Mouse (Mus musculus): ENCODE results near the gene Plek2. TPM values are rescaled to one million over a fixed set of nuclear protein-coding genes. Genes with fewer than 3 reads are reported as not detected.
A peak's percentile ranks its signal among the peaks of the same experiment; 100 is the strongest.
"Not testable (repeated sequence)": the region's sequence is repeated elsewhere in the genome, so short reads cannot be mapped to it uniquely, and the experiment has no call there.

Plek2 gene
- polyA plus RNA-seq, 1 experiment from 2014 or later = 25.3 TPM

GRCm38 (mm10) chr12:78923539-78924189 lies 16.9 kb upstream of the Plek2 start:
- WGBS = 82% methylated on average over 7 of the region's 7 CpGs
- no peak overlapping the region for H3K4me3 ChIP-seq (replicated peaks)
- H3K4me1 ChIP-seq = no peaks in the 10 kb centered on the region; the same call in 1 of the 2 replicates

GRCm38 (mm10) chr12:78922977-78923376 lies 16.2 kb upstream of the Plek2 start:
- H3K4me3 ChIP-seq (replicated peaks); H3K4me1 ChIP-seq; H3K27ac ChIP-seq; H3K9ac ChIP-seq; H3K9me3 ChIP-seq; H3K27me3 ChIP-seq (replicated peaks); H3K36me3 ChIP-seq; ATAC-seq (ENCODE audit: insufficient read depth, low FRiP score, low read depth); H3K4me2 ChIP-seq: not testable (repeated sequence)

More at GRCm38 (mm10) chr12:78923539-78924189, 16.9 kb upstream of the Plek2 start:
- Histone ChIP-seq H3K36me3 (no peaks in the 10 kb centered on the region), H3K27ac (no peak overlapping the region), H3K4me2 (no peak overlapping the region), H3K9ac (no peak overlapping the region), H3K9me3 (no peaks in the 10 kb centered on the region), H3K27me3 (replicated peaks) (no peaks in the 10 kb centered on the region)
- ATAC-seq (ENCODE audit: insufficient read depth, low FRiP score, low read depth) = no peak

- 64% methylated on average over 3 of the region's 3 CpGs for WGBS
- no peak for ATAC-seq (ENCODE audit: insufficient read depth, low FRiP score, low read depth)
These were observed 15.3 kb upstream of the Plek2 start for GRCm38 (mm10) chr12:78922058-78922457.

GRCm38 (mm10) chr12:78921421-78921820 lies 14.7 kb upstream of the Plek2 start:
- Histone ChIP-seq H3K9me3 (no peaks in the 10 kb centered on the region), H3K4me2 (no peak overlapping the region), H3K4me1 (no peaks in the 10 kb centered on the region; the same call in 1 of the 2 replicates), H3K4me3 (replicated peaks) (no peak overlapping the region), H3K36me3 (no peaks in the 10 kb centered on the region), H3K9ac (no peak overlapping the region), H3K27ac (no peak overlapping the region), H3K27me3 (replicated peaks) (no peaks in the 10 kb centered on the region)
- ATAC-seq (ENCODE audit: insufficient read depth, low FRiP score, low read depth) = no peak
- 46% methylated on average over 4 of the region's 4 CpGs for WGBS

More at GRCm38 (mm10) chr12:78922058-78922457, 15.3 kb upstream of the Plek2 start:
- Histone ChIP-seq H3K27ac (no peak overlapping the region), H3K36me3 (no peaks in the 10 kb centered on the region), H3K4me3 (replicated peaks) (no peak overlapping the region), H3K4me2 (no peak overlapping the region), H3K4me1 (no peaks in the 10 kb centered on the region; the same call in 1 of the 2 replicates), H3K27me3 (replicated peaks) (no peaks in the 10 kb centered on the region), H3K9ac (no peak overlapping the region), H3K9me3 (no peaks in the 10 kb centered on the region)

- WGBS = 27% methylated on average over 16 of the region's 16 CpGs
- no peaks in the 10 kb centered on the region for H3K36me3 ChIP-seq
- no peaks in the 10 kb centered on the region; the same call in 1 of the 2 replicates for H3K4me1 ChIP-seq
- H3K4me3 ChIP-seq (replicated peaks) = no peak overlapping the region
- H3K9me3 ChIP-seq = no peaks in the 10 kb centered on the region
- peak; percentile 66 for ATAC-seq (ENCODE audit: insufficient read depth, low FRiP score, low read depth)
- no peaks in the 10 kb centered on the region for H3K27me3 ChIP-seq (replicated peaks)
- peak overlapping the region; percentile 14 for H3K4me2 ChIP-seq
- no peak overlapping the region for H3K9ac ChIP-seq
- H3K27ac ChIP-seq = no peak overlapping the region
These were observed 12.4 kb upstream of the Plek2 start for GRCm38 (mm10) chr12:78919079-78919712.

GRCm38 (mm10) chr12:78918227-78919078 lies 11.7 kb upstream of the Plek2 start:
- no peaks in the 10 kb centered on the region for H3K36me3 ChIP-seq
- peak overlapping the region; percentile 44 for H3K4me2 ChIP-seq
- no peaks in the 10 kb centered on the region; the same call in 1 of the 2 replicates for H3K4me1 ChIP-seq
- no peak for ATAC-seq (ENCODE audit: insufficient read depth, low FRiP score, low read depth)
- no peak overlapping the region for H3K4me3 ChIP-seq (replicated peaks)
- 9% methylated on average over 11 of the region's 11 CpGs for WGBS
- H3K9ac ChIP-seq = no peak overlapping the region
- no peaks in the 10 kb centered on the region for H3K27me3 ChIP-seq (replicated peaks)
- H3K9me3 ChIP-seq = no peaks in the 10 kb centered on the region
- H3K27ac ChIP-seq = no peak overlapping the region

GRCm38 (mm10) chr12:78916278-78916677 lies 9.5 kb upstream of the Plek2 start:
- H3K36me3 ChIP-seq = no peaks in the 10 kb centered on the region
- peaks cover 9% of the 10 kb centered on the region for H3K4me1 ChIP-seq
- no peaks in the 10 kb centered on the region for H3K9me3 ChIP-seq
- ATAC-seq (ENCODE audit: insufficient read depth, low FRiP score, low read depth) = no peak
- no peak overlapping the region for H3K4me2 ChIP-seq
- no peak overlapping the region for H3K9ac ChIP-seq
- H3K27me3 ChIP-seq (replicated peaks) = peaks cover 5% of the 10 kb centered on the region; the same call in 1 of the 2 replicates
- WGBS = 71% methylated on average over 3 of the region's 3 CpGs
- H3K27ac ChIP-seq = no peak overlapping the region
- H3K4me3 ChIP-seq (replicated peaks) = no peak overlapping the region

- 76% methylated on average over 3 of the region's 3 CpGs for WGBS
- Histone ChIP-seq H3K9me3 (no peaks in the 10 kb centered on the region), H3K4me2 (no peak overlapping the region), H3K9ac (no peak overlapping the region), H3K4me3 (replicated peaks) (no peak overlapping the region), H3K27ac (no peak overlapping the region), H3K27me3 (replicated peaks) (peaks cover 5% of the 10 kb centered on the region; the same call in 1 of the 2 replicates), H3K36me3 (no peaks in the 10 kb centered on the region), H3K4me1 (peaks cover 12% of the 10 kb centered on the region)
- ATAC-seq (ENCODE audit: insufficient read depth, low FRiP score, low read depth) = peak; percentile 25; the same call in 1 of the 2 replicates
These were observed 8.8 kb upstream of the Plek2 start for GRCm38 (mm10) chr12:78915561-78915960.

GRCm38 (mm10) chr12:78914458-78914857 lies 7.7 kb upstream of the Plek2 start:
- H3K4me3 ChIP-seq (replicated peaks) = no peak overlapping the region
- H3K9me3 ChIP-seq = no peaks in the 10 kb centered on the region
- no peaks in the 10 kb centered on the region for H3K36me3 ChIP-seq
- no peak overlapping the region for H3K9ac ChIP-seq
- peaks cover 9% of the 10 kb centered on the region; the same call in 1 of the 2 replicates for H3K27me3 ChIP-seq (replicated peaks)
- no peak overlapping the region for H3K4me2 ChIP-seq
- WGBS = 75% methylated on average over 4 of the region's 4 CpGs
- H3K27ac ChIP-seq = no peak overlapping the region
- ATAC-seq (ENCODE audit: insufficient read depth, low FRiP score, low read depth) = no peak
- H3K4me1 ChIP-seq = peaks cover 12% of the 10 kb centered on the region

GRCm38 (mm10) chr12:78911707-78912417 lies 5.1 kb upstream of the Plek2 start:
- Histone ChIP-seq H3K4me1 (peaks cover 13% of the 10 kb centered on the region), H3K27me3 (replicated peaks) (peaks cover 9% of the 10 kb centered on the region; the same call in 1 of the 2 replicates), H3K4me3 (replicated peaks) (peak overlapping the region; percentile 38), H3K27ac (peak overlapping the region; percentile 74), H3K4me2 (peak overlapping the region; percentile 81), H3K9ac (0 out of 2 replicates have a peak overlapping the region, but pooled peaks have one; percentile 19), H3K9me3 (no peaks in the 10 kb centered on the region), H3K36me3 (no peaks in the 10 kb centered on the region)
- 2% methylated on average over 37 of the region's 37 CpGs for WGBS
- peak; percentile 77 for ATAC-seq (ENCODE audit: insufficient read depth, low FRiP score, low read depth)

Data from stomach, embryonic 15.5 days (tissue).